Mouse (Mus musculus) liver, adult 2 months (tissue): ENCODE measurements at regions not wholly inside any gene's neighbourhood (a gene's known extent, or its start where the extent isn't known, plus 50 kb on each side); places are given as distances from the start of the nearest gene placed in this dataset.

Experiments
- DNase-seq: peaks from one replicate; pipeline ENCODE4 v3.0.0-alpha.2; 2011; ENCODE audit warnings: low read depth, low spot score; ENCODE audit errors: extremely low read depth
- H3K27ac ChIP-seq: fragments of 200-500 bp; replicated peaks from 2 replicates; pipeline ENCODE4 v1.5.1; 2012; ENCODE audit warnings: low read depth, mild to moderate bottlenecking, control low read depth, inconsistent platforms, low read length; ENCODE audit not compliant: insufficient read depth
- H3K27me3 ChIP-seq: fragments of 200-500 bp; 2 replicates; pipeline ENCODE4 v1.6.1; 2012; ENCODE audit warnings: mild to moderate bottlenecking, moderate library complexity, low read length, inconsistent platforms; ENCODE audit not compliant: control insufficient read depth, insufficient read depth
- H3K36me3 ChIP-seq: fragments of 200-500 bp; 2 replicates; pipeline ENCODE4 v1.6.1; 2012; ENCODE audit warnings: low read length, inconsistent platforms; ENCODE audit not compliant: control insufficient read depth, insufficient read depth
- H3K4me1 ChIP-seq: fragments of 200-500 bp; 2 replicates; pipeline ENCODE4 v1.6.1; 2011; ENCODE audit warnings: low read length; ENCODE audit not compliant: control insufficient read depth, insufficient read depth
- H3K4me3 ChIP-seq: fragments of 200-500 bp; 2 replicates; pipeline ENCODE4 v1.5.1; 2011; ENCODE audit warnings: low read depth, mild to moderate bottlenecking, control low read depth, low read length, moderate library complexity; ENCODE audit not compliant: insufficient read depth
- H3K79me2 ChIP-seq: fragments of 200-500 bp; 2 replicates; pipeline ENCODE4 v1.6.1; 2012; ENCODE audit warnings: inconsistent platforms, mild to moderate bottlenecking, low read length, moderate library complexity; ENCODE audit not compliant: control insufficient read depth, insufficient read depth
- H3K9ac ChIP-seq: fragments of 200-500 bp; 2 replicates; pipeline ENCODE4 v1.6.1; 2012; ENCODE audit warnings: low read depth, mild to moderate bottlenecking, control low read depth, inconsistent platforms, low read length
- CTCF ChIP-seq: fragments of 200-500 bp; IDR thresholded peaks from 2 replicates; pipeline ENCODE4 v1.5.1; 2011; ENCODE audit warnings: low read depth, low read length, control low read depth
- POLR2A ChIP-seq: fragments of 200-500 bp; IDR thresholded peaks from 2 replicates; pipeline ENCODE4 v1.6.1; 2011; ENCODE audit warnings: low read length, control low read depth; ENCODE audit not compliant: insufficient read depth; ENCODE audit errors: extremely low read depth
- WGBS: fragments of 180-500 bp; shearing (Covaris S2); methylation state at CpG from one replicate; pipeline ENCODE4 v1.1.7; 2018; 5-methylcytosine and 5-hydroxymethylcytosine counted together

- no peak overlapping the region for H3K4me3 ChIP-seq
- peaks cover 4% of the 10 kb centered on the region; the same call in 1 of the 2 replicates for H3K27me3 ChIP-seq
- H3K27ac ChIP-seq = no peak overlapping the region
- no peaks in the 10 kb centered on the region for H3K79me2 ChIP-seq
- H3K36me3 ChIP-seq = no peaks in the 10 kb centered on the region
- no peak for DNase-seq
- WGBS = 88% methylated on average over 11 of the region's 11 CpGs
- no peak overlapping the region for H3K9ac ChIP-seq
- no peak for TF ChIP-seq CTCF
- no peaks in the 10 kb centered on the region for H3K4me1 ChIP-seq
Observed at GRCm38 (mm10) chr1:184498909-184499525, 233.4 kb downstream of the Hlx start.

DNA sequence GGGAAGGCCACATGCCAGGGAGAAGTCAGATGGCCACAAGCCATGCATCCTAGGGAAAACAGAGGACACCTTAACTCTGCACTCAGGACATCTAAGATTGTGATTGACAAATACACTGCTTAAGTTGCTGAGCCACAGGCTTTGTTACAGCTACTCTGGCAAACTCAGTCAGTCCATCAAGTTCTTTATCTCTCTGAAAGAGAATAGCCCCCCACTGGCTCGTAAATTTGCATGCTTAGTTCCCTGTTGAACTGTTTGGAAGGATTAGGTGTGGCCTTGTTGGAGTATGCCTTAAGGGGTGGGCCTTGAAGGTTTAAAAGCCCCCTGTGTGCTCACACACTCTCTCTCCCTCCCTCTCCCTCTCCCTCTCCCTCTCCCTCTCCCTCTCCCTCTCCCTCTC, 235.4 kb downstream of the Hlx start:
- Histone ChIP-seq H3K4me1 (no peaks in the 10 kb centered on the region), H3K36me3 (no peaks in the 10 kb centered on the region), H3K4me3 (no peak overlapping the region), H3K27ac (no peak overlapping the region), H3K27me3 (peaks cover 4% of the 10 kb centered on the region; the same call in 1 of the 2 replicates), H3K9ac (no peak overlapping the region), H3K79me2 (no peaks in the 10 kb centered on the region)
- TF ChIP-seq CTCF (no peak), POLR2A (no peak)
- DNase-seq = no peak
- 42% methylated on average over 1 of the region's 1 CpGs for WGBS

DNA sequence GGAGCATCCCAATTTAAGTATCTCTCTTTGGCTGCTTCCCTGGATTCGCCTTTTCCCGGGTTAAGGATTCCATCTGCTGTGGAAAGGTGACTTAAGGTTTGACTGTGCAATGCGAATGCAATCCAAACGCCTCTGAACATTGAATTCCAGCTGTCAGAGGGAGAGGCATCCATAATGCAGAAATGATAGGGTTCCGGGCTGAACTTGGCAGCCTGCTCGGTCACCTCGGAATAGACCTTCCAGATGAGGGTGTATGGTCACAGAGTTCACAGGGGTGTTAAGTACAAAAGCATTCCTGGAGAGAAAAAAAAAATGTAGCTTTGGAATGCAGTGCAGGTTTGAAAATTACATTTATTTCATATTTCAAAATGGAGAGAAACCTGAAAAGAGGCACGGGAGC, 238.6 kb downstream of the Hlx start:
- no peak overlapping the region for H3K4me3 ChIP-seq
- no peaks in the 10 kb centered on the region for H3K79me2 ChIP-seq
- 85% methylated on average over 8 of the region's 8 CpGs for WGBS
- H3K9ac ChIP-seq = no peak overlapping the region
- peaks cover 4% of the 10 kb centered on the region; the same call in 1 of the 2 replicates for H3K27me3 ChIP-seq
- DNase-seq = no peak
- TF ChIP-seq CTCF (no peak), POLR2A (no peak)
- H3K27ac ChIP-seq = no peak overlapping the region
- no peaks in the 10 kb centered on the region for H3K36me3 ChIP-seq
- no peaks in the 10 kb centered on the region for H3K4me1 ChIP-seq

GRCm38 (mm10) chr1:184492115-184492514, 240.3 kb downstream of the Hlx start:
- TF ChIP-seq POLR2A (no peak), CTCF (0 out of 2 replicates have a peak, but pooled peaks have one; percentile 10)
- 93% methylated on average over 3 of the region's 3 CpGs for WGBS
- no peak overlapping the region for H3K9ac ChIP-seq
- no peak for DNase-seq
- no peaks in the 10 kb centered on the region for H3K27me3 ChIP-seq
- H3K4me3 ChIP-seq = no peak overlapping the region
- H3K4me1 ChIP-seq = no peaks in the 10 kb centered on the region
- no peaks in the 10 kb centered on the region for H3K79me2 ChIP-seq
- no peaks in the 10 kb centered on the region for H3K36me3 ChIP-seq
- no peak overlapping the region for H3K27ac ChIP-seq

DNA sequence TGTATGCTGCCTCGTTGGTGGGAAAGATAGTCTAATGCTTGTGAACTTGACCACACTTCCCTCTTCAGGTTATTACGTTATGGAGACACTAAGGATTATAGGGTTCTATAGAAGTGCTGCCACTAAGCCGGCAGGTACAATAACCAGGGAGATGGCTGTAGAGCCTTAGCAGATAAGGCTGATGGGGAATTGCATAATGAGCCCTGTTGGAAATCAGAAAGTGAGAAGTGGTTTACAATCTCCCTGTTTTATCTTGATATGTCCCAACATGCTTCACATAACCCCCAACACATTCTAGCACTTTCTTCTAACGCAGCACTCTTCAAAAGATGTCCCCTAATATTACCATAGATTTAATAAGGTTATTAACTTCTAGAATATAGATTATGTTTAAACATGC, 241.2 kb downstream of the Hlx start:
- H3K4me3 ChIP-seq = no peak overlapping the region
- no peak for DNase-seq
- WGBS = 78% methylated on average over 4 of the region's 4 CpGs
- no peak overlapping the region for H3K27ac ChIP-seq
- no peaks in the 10 kb centered on the region for H3K36me3 ChIP-seq
- no peaks in the 10 kb centered on the region for H3K79me2 ChIP-seq
- TF ChIP-seq POLR2A = no peak
- no peak for TF ChIP-seq CTCF
- H3K4me1 ChIP-seq = no peaks in the 10 kb centered on the region
- no peak overlapping the region for H3K9ac ChIP-seq
- no peaks in the 10 kb centered on the region for H3K27me3 ChIP-seq

- H3K79me2 ChIP-seq = no peaks in the 10 kb centered on the region
- no peak for DNase-seq
- TF ChIP-seq POLR2A (no peak), CTCF (no peak)
- no peak overlapping the region for H3K4me3 ChIP-seq
- no peak overlapping the region for H3K9ac ChIP-seq
- H3K27ac ChIP-seq = no peak overlapping the region
- H3K36me3 ChIP-seq = no peaks in the 10 kb centered on the region
- no peaks in the 10 kb centered on the region for H3K4me1 ChIP-seq
- H3K27me3 ChIP-seq = 0 out of 2 replicates have a peak, but pooled peaks cover 2% of the 10 kb centered on the region
- WGBS = 80% methylated on average over 6 of the region's 6 CpGs
Observed at GRCm38 (mm10) chr1:184487409-184487808, 245.0 kb downstream of the Hlx start.
